8 mouse cellular contexts compared by ENCODE assay signal in the genomic region with DNA sequence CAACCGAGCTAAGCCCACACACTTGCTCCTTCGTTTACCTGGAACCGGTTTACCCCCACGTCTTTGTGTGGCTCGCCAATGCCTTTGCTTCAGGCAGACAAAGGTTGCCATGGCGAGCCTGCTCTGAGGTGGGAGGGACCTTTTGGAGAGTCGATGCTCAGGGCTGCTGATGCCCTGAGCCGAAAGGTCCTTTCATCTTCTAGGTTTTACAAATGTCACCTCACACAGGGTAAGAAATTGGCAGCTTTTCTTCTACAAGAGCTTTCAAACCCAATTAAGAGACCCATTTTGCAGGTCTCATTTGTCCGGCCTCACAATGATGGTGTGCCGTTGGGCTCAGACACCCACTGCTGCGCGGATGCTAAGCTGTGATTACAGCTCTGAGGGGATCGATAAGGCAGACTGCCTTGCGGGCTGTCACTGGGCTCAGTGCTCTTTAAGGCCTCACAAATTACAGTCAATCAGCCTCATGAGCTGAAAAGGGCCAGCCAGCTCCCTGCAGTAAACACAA. TPM values are rescaled to one million over a fixed set of nuclear protein-coding genes. Genes with fewer than 3 reads are reported as not detected.
DNase-seq lines count a peak whose midpoint lies in the region; ATAC-seq lines count a peak whose summit lies in the region.

No protein-coding gene starts in this region.

- no peak overlapping the region for H3K4me3 ChIP-seq in lung, embryonic 16.5 days (ENCODE audit: low read length)
- H3K4me3 ChIP-seq in embryonic facial prominence, embryonic 12.5 days: no peak overlapping the region
- 0 out of 2 replicates have a peak overlapping the region, but pooled peaks have one; percentile 9 for H3K4me3 ChIP-seq in limb, embryonic 12.5 days (replicated peaks)

- H3K27me3 ChIP-seq in lung, embryonic 16.5 days (ENCODE audit: control insufficient read depth, insufficient read depth, low read depth, low read length): no peaks in the 10 kb centered on the region
- no peaks in the 10 kb centered on the region for H3K27me3 ChIP-seq in embryonic facial prominence, embryonic 12.5 days
- H3K27me3 ChIP-seq in limb, embryonic 12.5 days: no peaks in the 10 kb centered on the region

- peaks cover 27% of the 10 kb centered on the region for H3K4me1 ChIP-seq in lung, embryonic 16.5 days (replicated peaks; ENCODE audit: control insufficient read depth, insufficient read depth, low read length)
- peaks cover 26% of the 10 kb centered on the region for H3K4me1 ChIP-seq in embryonic facial prominence, embryonic 12.5 days
- peaks cover 35% of the 10 kb centered on the region for H3K4me1 ChIP-seq in limb, embryonic 12.5 days (replicated peaks)

- no peaks in the 10 kb centered on the region for H3K36me3 ChIP-seq in lung, embryonic 16.5 days (ENCODE audit: control insufficient read depth, insufficient read depth, low read length)
- H3K36me3 ChIP-seq in embryonic facial prominence, embryonic 12.5 days: no peaks in the 10 kb centered on the region
- no peaks in the 10 kb centered on the region for H3K36me3 ChIP-seq in limb, embryonic 12.5 days

- peak overlapping the region; percentile 44; the same call in 1 of the 2 replicates for H3K9ac ChIP-seq in lung, embryonic 16.5 days (ENCODE audit: low read length)
- H3K9ac ChIP-seq in embryonic facial prominence, embryonic 12.5 days: 0 out of 2 replicates have a peak overlapping the region, but pooled peaks have one; percentile 12
- H3K9ac ChIP-seq in limb, embryonic 12.5 days (replicated peaks): peak overlapping the region; percentile 45; the same call in 1 of the 2 replicates

- no peak; the same call in 1 of the 2 replicates for ATAC-seq in lung, embryonic 16.5 days (ENCODE audit: low read depth)
- peak; percentile 73 for ATAC-seq in embryonic facial prominence, embryonic 12.5 days (ENCODE audit: insufficient number of reproducible peaks, insufficient read depth, low FRiP score, low TSS enrichment)
- ATAC-seq in limb, embryonic 12.5 days (ENCODE audit: insufficient number of reproducible peaks, insufficient read depth, low FRiP score, low TSS enrichment, low read depth): peak; percentile 39; the same call in 1 of the 2 replicates

- 22% methylated on average over 14 of the region's 14 CpGs for WGBS in lung, embryonic 16.5 days
- 5% methylated on average over 14 of the region's 14 CpGs for WGBS in embryonic facial prominence, embryonic 12.5 days
- WGBS in limb, embryonic 12.5 days: 5% methylated on average over 14 of the region's 14 CpGs

- no peak for DNase-seq in lung, postnatal 36 days
- DNase-seq in right cerebral cortex, postnatal 4 days: peak; percentile 16
- no peak for DNase-seq in natural killer cell, adult 2 months (ENCODE audit: low spot score in 2 of 2)
- no peak for DNase-seq in yolk sac, embryonic 10.5 days (ENCODE audit: low spot score)
- DNase-seq in adrenal gland, adult 8-10 months: no peak

- peak overlapping the region; percentile 52 for H3K27ac ChIP-seq in lung, embryonic 16.5 days (ENCODE audit: low read length)
- H3K27ac ChIP-seq in embryonic facial prominence, embryonic 12.5 days: peak overlapping the region; percentile 83
- peak overlapping the region; percentile 79 for H3K27ac ChIP-seq in limb, embryonic 12.5 days

- H3K4me2 ChIP-seq in lung, embryonic 16.5 days (ENCODE audit: low read depth, low read length): no peak overlapping the region; the same call in 1 of the 2 replicates
- H3K4me2 ChIP-seq in embryonic facial prominence, embryonic 12.5 days (replicated peaks): 0 out of 2 replicates have a peak overlapping the region, but pooled peaks have one; percentile 28
- H3K4me2 ChIP-seq in limb, embryonic 12.5 days: peak overlapping the region; percentile 42

- no peaks in the 10 kb centered on the region for H3K9me3 ChIP-seq in lung, embryonic 16.5 days (ENCODE audit: control insufficient read depth, low read length)
- no peaks in the 10 kb centered on the region for H3K9me3 ChIP-seq in embryonic facial prominence, embryonic 12.5 days
- no peaks in the 10 kb centered on the region for H3K9me3 ChIP-seq in limb, embryonic 12.5 days

RNA-seq across cellular contexts. Expression of gene Ddc, which starts 29.9 kb away (rescaled TPM):
- 15.9 and 17.7 TPM in 2 replicates for polyA plus RNA-seq in lung, embryonic 16.5 days (2015; fragmentation: Nextera tagmentation; extraction: Ambion mirVana)
- 10.8 and 13.5 TPM in 2 replicates for polyA plus RNA-seq in embryonic facial prominence, embryonic 12.5 days (2016; fragmentation: Nextera tagmentation; extraction: Ambion mirVana)
- 11.9 and 13.0 TPM in 2 replicates for polyA plus RNA-seq in limb, embryonic 12.5 days (2016; fragmentation: Nextera tagmentation; extraction: Ambion mirVana)
- total RNA-seq in adrenal gland, adult 8-10 months (2022): 100 to 1,000 TPM in 2 of 4 experiments, 10 to 100 TPM in 2; 75.6 to 147 (median 95.4) TPM

RNA-seq across cellular contexts. Expression of gene Fignl1, which starts 59.3 kb away (rescaled TPM):
- polyA plus RNA-seq in lung, embryonic 16.5 days (2015; fragmentation: Nextera tagmentation; extraction: Ambion mirVana): 76.6 and 79.4 TPM in 2 replicates
- polyA plus RNA-seq in embryonic facial prominence, embryonic 12.5 days (2016; fragmentation: Nextera tagmentation; extraction: Ambion mirVana): 66.9 and 71.1 TPM in 2 replicates
- polyA plus RNA-seq in limb, embryonic 12.5 days (2016; fragmentation: Nextera tagmentation; extraction: Ambion mirVana): 74.5 and 78.1 TPM in 2 replicates
- total RNA-seq in adrenal gland, adult 8-10 months (2022): 1 to 10 TPM; 1.3 to 2.8 (median 2.1) TPM
